Mouse (Mus musculus): Measurements from ENCODE around the gene Ece1. TPM values are rescaled to one million over a fixed set of nuclear protein-coding genes. Genes with fewer than 3 reads are reported as not detected.

Gene Ece1
- 4.7 and 6.0 TPM in 2 replicates for polyA plus RNA-seq (2012; rRNA removed)

DNA sequence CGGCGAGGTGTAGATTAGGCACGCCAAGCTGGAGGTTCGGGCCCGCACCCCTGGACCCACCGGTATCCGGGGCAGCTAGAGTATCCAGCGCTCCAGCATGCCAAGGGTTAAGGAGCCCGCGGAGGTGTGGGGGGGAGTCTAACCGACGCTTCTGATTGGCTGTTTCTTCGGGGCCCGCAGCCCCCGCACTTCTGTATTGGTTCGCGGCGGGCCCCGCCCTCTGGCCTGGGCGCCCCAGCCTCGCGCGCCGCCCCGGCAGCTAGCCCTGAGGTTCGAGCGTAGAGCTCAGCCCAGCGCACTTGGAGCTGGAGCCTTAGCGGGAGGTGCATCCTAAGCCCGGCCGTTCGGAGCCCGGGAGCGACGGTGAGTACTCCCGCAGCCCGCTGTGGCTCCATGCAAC, at the start of gene Ece1:
TSS of gene Ece1 (plus strand) at position 219 of the 400 bp plus-strand sequence.
- Histone ChIP-seq H3K27ac (ENCODE audit: control insufficient read depth, insufficient read depth, low read depth, low read length) (peak within 1 kb of the TSS; percentile 70), H3K27me3 (ENCODE audit: control insufficient read depth, insufficient read depth, low read length) (no peaks in the 10 kb centered on the region), H3K4me1 (ENCODE audit: control insufficient read depth, insufficient read depth, low read length) (peaks cover 15% of the 10 kb centered on the region), H3K4me3 (ENCODE audit: control insufficient read depth, low read depth, low read length) (peak within 1 kb of the TSS; percentile 63), H3K36me3 (ENCODE audit: control insufficient read depth, insufficient read depth, low read length) (no peaks in the 10 kb centered on the region)
- no peak for TF ChIP-seq CTCF (IDR thresholded peaks at IDR 0.05; ENCODE audit: control insufficient read depth, insufficient read depth, insufficient replicate concordance, low read depth, low read length)
- TF ChIP-seq POLR2A (IDR thresholded peaks at IDR 0.05; ENCODE audit: control insufficient read depth, low read depth, low read length) = peak; percentile 64

DNA sequence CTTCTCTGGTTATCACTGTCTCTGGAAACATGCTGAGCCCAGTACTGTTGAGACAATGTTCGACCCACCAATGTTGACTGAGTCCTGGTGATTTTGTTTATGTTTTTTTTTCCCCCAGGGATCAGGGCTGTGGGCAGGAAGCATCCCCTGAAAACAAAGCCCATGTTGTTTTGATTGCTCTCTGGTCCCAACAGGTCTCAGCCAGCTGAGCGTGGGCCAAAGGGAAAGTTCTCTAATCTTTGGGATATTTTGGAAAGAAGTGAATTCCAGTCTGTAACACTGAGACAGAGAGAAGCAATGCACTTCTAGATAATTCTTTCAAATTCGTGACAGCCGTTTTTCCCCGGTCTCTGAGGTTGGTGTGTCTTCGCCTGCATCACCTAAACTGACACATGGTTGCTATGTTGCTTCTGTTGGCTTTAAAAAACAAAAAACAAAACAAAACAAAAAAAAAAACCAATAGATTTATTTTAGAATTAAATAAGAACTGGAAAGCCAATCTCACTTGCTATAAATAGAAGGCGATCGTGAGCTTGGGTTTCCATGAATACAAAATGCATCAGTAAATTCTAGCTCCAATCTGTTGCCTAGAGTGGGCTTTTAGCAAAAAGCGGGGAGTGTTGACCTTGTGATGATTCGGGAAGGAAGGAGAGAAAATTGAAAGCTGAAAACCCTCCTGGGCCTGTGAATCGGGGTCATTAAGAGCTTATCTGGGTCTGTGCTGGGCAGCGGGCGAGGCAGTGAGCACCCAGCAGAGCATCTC, 48.9 kb upstream of the Ece1 start:
- no peak overlapping the region for H3K4me3 ChIP-seq (ENCODE audit: control insufficient read depth, low read depth, low read length)
- H3K36me3 ChIP-seq (ENCODE audit: control insufficient read depth, insufficient read depth, low read length) = no peaks in the 10 kb centered on the region
- H3K27me3 ChIP-seq (ENCODE audit: control insufficient read depth, insufficient read depth, low read length) = no peaks in the 10 kb centered on the region
- peak overlapping the region; percentile 49; the same call in 1 of the 2 replicates for H3K27ac ChIP-seq (ENCODE audit: control insufficient read depth, insufficient read depth, low read depth, low read length)
- H3K4me1 ChIP-seq (ENCODE audit: control insufficient read depth, insufficient read depth, low read length) = no peaks in the 10 kb centered on the region
- no peak for TF ChIP-seq POLR2A (IDR thresholded peaks at IDR 0.05; ENCODE audit: control insufficient read depth, low read depth, low read length)
- no peak for TF ChIP-seq CTCF (IDR thresholded peaks at IDR 0.05; ENCODE audit: control insufficient read depth, insufficient read depth, insufficient replicate concordance, low read depth, low read length)

DNA sequence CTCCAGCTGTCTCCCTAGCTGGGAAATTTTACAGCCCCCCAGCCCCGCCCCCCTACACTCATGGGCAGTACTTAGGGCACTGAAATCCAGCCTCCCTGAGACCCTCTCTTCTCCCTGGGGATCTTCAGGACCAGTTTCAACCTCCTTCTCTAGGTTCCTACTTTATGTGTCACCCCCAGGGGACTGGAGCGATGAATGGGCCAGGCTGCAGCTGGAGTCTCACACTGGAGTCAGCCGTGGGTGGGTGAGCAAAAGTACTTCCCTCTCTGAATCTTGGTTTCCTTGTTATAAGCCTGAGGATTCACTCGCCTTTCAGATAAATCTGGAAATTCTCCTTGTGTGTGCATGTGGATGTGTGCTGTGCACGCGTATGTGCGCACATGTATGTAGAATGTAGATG, 47.9 kb upstream of the Ece1 start:
- H3K27me3 ChIP-seq (ENCODE audit: control insufficient read depth, insufficient read depth, low read length) = no peaks in the 10 kb centered on the region
- no peaks in the 10 kb centered on the region for H3K36me3 ChIP-seq (ENCODE audit: control insufficient read depth, insufficient read depth, low read length)
- TF ChIP-seq CTCF (IDR thresholded peaks at IDR 0.05; ENCODE audit: control insufficient read depth, insufficient read depth, insufficient replicate concordance, low read depth, low read length) = no peak
- TF ChIP-seq POLR2A (IDR thresholded peaks at IDR 0.05; ENCODE audit: control insufficient read depth, low read depth, low read length) = no peak
- H3K4me3 ChIP-seq (ENCODE audit: control insufficient read depth, low read depth, low read length) = no peak overlapping the region
- no peaks in the 10 kb centered on the region for H3K4me1 ChIP-seq (ENCODE audit: control insufficient read depth, insufficient read depth, low read length)
- no peak overlapping the region for H3K27ac ChIP-seq (ENCODE audit: control insufficient read depth, insufficient read depth, low read depth, low read length)

DNA sequence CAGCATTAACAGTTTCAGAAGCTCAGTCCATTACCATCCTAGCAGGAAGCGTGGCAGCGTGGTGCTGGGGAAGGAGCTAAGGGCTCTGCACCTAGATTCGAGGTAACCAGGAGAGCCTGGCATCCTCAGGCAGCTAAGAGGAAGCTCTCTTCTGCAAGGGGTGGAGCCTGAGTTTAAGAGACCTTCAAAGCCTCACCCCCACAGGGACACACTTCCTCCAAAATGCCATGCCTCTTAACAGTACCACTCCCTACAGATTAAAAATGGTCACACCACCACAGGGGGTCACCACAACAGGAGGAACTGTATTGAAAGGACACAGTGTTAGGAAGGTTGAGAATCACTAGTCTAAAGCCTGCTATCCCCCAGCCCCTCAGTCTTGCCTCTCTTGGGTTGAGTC, 46.6 kb upstream of the Ece1 start:
- Histone ChIP-seq H3K4me1 (ENCODE audit: control insufficient read depth, insufficient read depth, low read length) (no peaks in the 10 kb centered on the region), H3K27me3 (ENCODE audit: control insufficient read depth, insufficient read depth, low read length) (no peaks in the 10 kb centered on the region), H3K36me3 (ENCODE audit: control insufficient read depth, insufficient read depth, low read length) (no peaks in the 10 kb centered on the region), H3K27ac (ENCODE audit: control insufficient read depth, insufficient read depth, low read depth, low read length) (no peak overlapping the region), H3K4me3 (ENCODE audit: control insufficient read depth, low read depth, low read length) (no peak overlapping the region)
- TF ChIP-seq CTCF (IDR thresholded peaks at IDR 0.05; ENCODE audit: control insufficient read depth, insufficient read depth, insufficient replicate concordance, low read depth, low read length) = no peak
- TF ChIP-seq POLR2A (IDR thresholded peaks at IDR 0.05; ENCODE audit: control insufficient read depth, low read depth, low read length) = no peak

DNA sequence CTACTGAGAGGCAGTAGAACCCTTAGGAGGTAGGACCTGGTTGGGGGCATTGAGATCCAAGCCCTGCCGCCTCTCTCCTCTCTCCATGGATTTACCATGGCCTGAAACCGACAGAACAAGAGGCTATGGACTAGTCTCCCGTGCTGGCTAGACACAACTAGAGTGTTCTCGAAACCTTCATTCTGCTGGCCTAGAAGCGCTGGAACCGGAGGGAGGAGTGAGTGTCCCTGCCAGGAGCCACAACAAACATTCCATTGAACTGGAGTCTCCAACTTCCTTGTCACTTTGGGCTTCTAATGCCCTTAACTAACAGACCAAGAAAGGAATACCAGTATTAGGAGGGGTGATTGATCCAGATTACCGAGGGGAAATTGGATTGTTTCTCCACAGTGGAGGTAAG, 45.8 kb upstream of the Ece1 start:
- Histone ChIP-seq H3K27me3 (ENCODE audit: control insufficient read depth, insufficient read depth, low read length) (no peaks in the 10 kb centered on the region), H3K4me3 (ENCODE audit: control insufficient read depth, low read depth, low read length) (no peak overlapping the region), H3K4me1 (ENCODE audit: control insufficient read depth, insufficient read depth, low read length) (no peaks in the 10 kb centered on the region), H3K27ac (ENCODE audit: control insufficient read depth, insufficient read depth, low read depth, low read length) (no peak overlapping the region), H3K36me3 (ENCODE audit: control insufficient read depth, insufficient read depth, low read length) (no peaks in the 10 kb centered on the region)
- TF ChIP-seq POLR2A (IDR thresholded peaks at IDR 0.05; ENCODE audit: control insufficient read depth, low read depth, low read length) = no peak
- no peak for TF ChIP-seq CTCF (IDR thresholded peaks at IDR 0.05; ENCODE audit: control insufficient read depth, insufficient read depth, insufficient replicate concordance, low read depth, low read length)

DNA sequence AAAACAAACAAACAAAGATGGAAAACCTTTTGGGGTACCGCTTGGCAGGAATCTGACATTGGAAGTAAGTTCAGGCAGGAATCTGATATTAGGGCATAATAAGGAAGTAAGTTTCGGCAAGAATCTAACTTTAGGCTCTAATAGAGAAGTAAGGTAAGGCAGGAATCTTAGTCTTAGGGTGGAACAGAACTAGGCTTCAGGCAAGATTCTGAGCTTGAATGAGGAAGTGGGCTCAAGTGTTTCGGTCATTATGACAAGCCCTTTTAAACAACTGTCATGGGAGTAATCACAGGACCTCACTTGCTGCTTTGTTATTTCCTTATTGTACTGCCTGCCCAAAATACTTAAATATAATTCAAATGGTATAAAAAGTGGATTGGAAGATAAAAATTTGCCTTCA, 43.7 kb upstream of the Ece1 start:
- no peak overlapping the region for H3K27ac ChIP-seq (ENCODE audit: control insufficient read depth, insufficient read depth, low read depth, low read length)
- no peaks in the 10 kb centered on the region for H3K36me3 ChIP-seq (ENCODE audit: control insufficient read depth, insufficient read depth, low read length)
- H3K4me1 ChIP-seq (ENCODE audit: control insufficient read depth, insufficient read depth, low read length) = no peaks in the 10 kb centered on the region
- TF ChIP-seq POLR2A (IDR thresholded peaks at IDR 0.05; ENCODE audit: control insufficient read depth, low read depth, low read length) (no peak), CTCF (IDR thresholded peaks at IDR 0.05; ENCODE audit: control insufficient read depth, insufficient read depth, insufficient replicate concordance, low read depth, low read length) (no peak)
- no peaks in the 10 kb centered on the region for H3K27me3 ChIP-seq (ENCODE audit: control insufficient read depth, insufficient read depth, low read length)
- no peak overlapping the region for H3K4me3 ChIP-seq (ENCODE audit: control insufficient read depth, low read depth, low read length)

DNA sequence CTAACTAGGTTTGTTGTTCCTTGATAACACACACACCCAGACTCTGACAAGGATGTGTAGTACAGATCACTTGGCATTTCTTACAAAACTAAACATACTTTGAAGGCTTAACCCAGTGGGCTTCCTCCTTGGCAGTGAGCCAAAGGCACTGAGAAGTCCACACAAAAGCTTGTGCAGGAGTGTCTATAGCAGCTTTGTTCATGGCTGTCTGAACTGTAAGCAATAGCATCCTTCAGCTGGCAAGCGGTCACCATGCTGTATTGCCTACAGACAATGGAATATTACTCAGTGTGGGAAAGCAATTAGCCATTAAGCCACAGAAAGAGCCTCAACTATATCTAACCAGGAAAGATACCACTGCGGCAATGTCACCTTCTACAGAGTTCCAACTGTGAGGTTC, 42.5 kb upstream of the Ece1 start:
- no peaks in the 10 kb centered on the region for H3K4me1 ChIP-seq (ENCODE audit: control insufficient read depth, insufficient read depth, low read length)
- TF ChIP-seq CTCF (IDR thresholded peaks at IDR 0.05; ENCODE audit: control insufficient read depth, insufficient read depth, insufficient replicate concordance, low read depth, low read length) (no peak), POLR2A (IDR thresholded peaks at IDR 0.05; ENCODE audit: control insufficient read depth, low read depth, low read length) (no peak)
- H3K27ac ChIP-seq (ENCODE audit: control insufficient read depth, insufficient read depth, low read depth, low read length) = no peak overlapping the region
- no peaks in the 10 kb centered on the region for H3K36me3 ChIP-seq (ENCODE audit: control insufficient read depth, insufficient read depth, low read length)
- no peak overlapping the region for H3K4me3 ChIP-seq (ENCODE audit: control insufficient read depth, low read depth, low read length)
- H3K27me3 ChIP-seq (ENCODE audit: control insufficient read depth, insufficient read depth, low read length) = no peaks in the 10 kb centered on the region

Data from testis, adult 2 months (tissue).